Mouse (Mus musculus) large intestine, adult 2 months (tissue): ENCODE data around the gene Incenp. TPM values are rescaled to one million over a fixed set of nuclear protein-coding genes. Genes with fewer than 3 reads are reported as not detected.
"Not testable (repeated sequence)": the region's sequence is repeated elsewhere in the genome, so short reads cannot be mapped to it uniquely, and the experiment has no call there.

ENCODE experiments used
- DNase-seq: peaks from one replicate; pipeline ENCODE4 v3.0.0-alpha.2; 2012; ENCODE audit warnings: low read depth, low spot score
- whole genome bisulfite sequencing: fragments of 180-500 bp; shearing (Covaris S2); methylation state at CpG from one replicate; pipeline ENCODE4 v1.1.7; 2018; 5-methylcytosine and 5-hydroxymethylcytosine counted together
- polyA plus RNA-seq: library from polyadenylated mRNA; depleted of rRNA; stranded (reverse); fragments of >200 nt; gene quantifications from 2 replicates; pipeline ENCODE4 v1.2.3, GENCODE M21; 2012

Gene Incenp
- polyA plus RNA-seq, 1 experiment: 34.9 TPM

DNA sequence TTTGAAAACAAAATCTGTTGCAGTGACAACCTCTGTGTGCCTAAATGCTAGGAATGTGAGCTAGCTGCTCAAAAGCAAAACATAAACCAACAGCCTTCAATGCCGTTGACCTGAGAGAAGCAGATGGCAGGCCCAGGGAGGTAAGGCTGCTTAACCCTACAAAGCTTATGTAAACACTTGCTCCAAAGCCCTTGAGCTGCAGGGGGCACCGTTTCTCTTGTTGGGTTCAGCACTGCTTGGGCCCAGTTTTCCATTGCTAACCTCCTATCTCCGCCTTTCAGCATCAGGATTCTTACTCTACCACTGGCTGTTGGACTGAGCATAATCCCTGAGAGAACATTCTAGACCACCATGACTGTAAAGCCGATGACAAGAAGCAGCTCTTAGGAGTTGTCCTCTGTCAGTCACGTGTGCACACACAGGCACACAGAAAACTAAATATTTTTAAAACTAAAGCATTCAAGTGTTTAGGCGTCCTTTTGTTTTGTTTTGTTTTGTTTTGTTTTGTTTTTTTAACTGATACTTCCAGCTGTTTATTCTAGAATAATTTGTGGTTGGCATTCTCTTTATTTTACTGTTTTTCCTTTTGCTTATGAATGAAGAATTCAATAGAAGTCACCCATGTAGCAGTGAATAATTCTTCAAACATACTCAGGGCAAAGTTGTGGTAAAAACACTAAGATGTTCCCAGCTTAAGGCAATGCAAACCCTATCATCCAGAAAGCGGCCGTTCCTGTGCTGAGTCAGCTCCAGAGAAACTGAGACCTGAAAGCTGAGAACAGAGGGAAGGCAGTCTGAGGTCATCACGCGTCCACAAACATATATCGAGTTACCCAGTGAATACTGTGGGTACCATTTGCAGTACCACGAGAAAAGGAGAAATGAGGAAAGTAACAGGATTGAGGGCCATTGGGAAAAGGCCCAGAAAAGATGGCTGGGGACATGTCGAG lies 21.8 kb upstream of the Incenp start:
- DNase-seq: no peak
- WGBS: 65% methylated on average over 13 of the region's 13 CpGs

DNA sequence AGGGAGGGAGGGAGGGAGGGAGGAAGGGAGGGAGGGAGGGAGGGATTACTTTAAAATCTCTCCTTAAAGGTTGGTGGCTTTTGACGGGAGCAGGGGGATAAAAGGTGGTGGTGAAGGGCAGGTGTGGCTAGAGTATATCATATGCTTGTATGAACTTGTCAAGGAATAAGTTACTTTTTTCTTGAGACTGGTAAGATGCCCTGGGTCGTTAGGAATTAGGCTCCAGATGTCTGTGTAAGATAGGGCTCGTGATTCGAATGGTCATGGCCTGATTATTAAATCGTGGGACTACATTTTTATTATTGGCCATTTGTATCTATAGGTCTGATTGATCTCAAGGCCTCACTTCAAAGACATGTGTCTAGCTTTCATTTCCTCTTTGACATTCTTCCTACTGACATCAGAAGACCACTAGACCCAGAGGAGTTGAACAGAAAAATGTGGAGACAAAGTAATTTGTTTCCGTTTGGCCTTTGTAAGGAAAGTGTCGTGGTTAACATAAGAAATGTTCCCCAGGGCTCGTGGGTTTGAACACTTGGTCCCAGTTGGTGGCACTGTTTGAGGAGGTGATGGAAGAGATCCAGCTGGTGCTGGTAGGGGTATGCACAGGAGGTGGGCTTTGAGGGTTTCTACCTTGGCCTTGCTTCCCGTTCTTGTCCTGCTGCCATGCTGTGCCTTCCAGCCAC lies 19.0 kb upstream of the Incenp start:
- WGBS: 68% methylated on average over 9 of the region's 9 CpGs
- no peak for DNase-seq

DNA sequence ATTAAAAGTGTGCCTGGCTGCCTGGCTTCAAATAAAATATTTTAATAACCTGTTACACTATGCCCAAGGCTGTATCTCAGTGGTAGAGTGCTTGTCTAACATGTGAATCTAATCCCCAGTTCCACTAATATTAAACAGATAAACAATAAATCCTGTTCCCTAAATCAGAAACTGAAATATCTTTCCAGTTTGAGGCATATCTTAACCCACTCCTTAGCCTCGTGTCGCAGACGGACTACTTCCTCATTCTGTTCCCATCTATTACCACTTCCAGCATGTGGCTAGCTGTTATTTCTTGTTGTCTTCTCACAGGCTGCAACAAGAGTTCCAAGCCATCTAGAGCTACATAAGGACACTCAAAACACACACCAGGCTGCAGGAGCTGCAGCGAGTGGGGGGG lies 18.4 kb upstream of the Incenp start:
- WGBS: 47% methylated on average over 4 of the region's 4 CpGs

DNA sequence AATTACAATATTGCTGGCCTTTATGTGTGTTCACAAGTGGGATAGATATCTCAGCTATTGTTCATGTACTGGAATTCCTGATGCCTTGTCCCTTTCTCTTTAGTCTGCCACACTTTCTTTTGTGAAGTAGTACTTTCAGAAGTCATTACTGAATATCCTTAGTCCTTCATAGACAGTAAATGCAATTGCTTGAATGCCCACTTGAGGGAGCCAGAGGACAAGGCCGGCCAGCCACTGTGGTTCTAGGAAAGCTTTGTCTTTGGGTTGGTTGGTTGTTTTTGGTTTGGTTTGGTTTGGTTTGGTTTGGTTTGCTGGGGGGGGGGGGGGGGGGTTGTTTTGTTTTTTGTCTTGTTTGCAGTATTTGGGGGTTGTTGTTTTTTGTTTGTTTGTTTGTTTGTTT lies 16.6 kb upstream of the Incenp start:
- WGBS: 3% methylated on average over 1 of the region's 1 CpGs

More for the DNA sequence above, 18.4 kb upstream of the Incenp start:
- DNase-seq: no peak

DNA sequence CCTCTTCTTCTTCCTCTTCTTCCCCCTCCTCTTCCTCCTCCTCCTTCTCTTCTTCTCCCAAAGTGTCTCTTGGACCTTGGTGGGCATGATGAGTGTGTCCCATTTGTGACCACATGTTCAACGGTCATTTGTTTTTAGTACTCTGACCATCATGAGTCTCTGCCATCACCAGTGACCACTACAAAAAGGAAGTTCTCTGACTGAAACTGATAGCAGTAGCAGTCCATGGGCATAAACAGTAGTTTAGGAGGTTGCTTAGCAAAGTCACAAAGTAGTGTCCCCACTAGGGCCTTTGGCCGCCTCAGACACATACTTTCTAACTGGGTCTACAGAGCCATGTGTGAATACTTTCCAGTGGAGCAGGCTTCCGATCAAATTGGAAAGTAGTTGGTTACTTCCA lies 15.0 kb upstream of the Incenp start:
- DNase-seq: no peak

More for the DNA sequence above, 16.6 kb upstream of the Incenp start:
- DNase-seq: no peak

DNA sequence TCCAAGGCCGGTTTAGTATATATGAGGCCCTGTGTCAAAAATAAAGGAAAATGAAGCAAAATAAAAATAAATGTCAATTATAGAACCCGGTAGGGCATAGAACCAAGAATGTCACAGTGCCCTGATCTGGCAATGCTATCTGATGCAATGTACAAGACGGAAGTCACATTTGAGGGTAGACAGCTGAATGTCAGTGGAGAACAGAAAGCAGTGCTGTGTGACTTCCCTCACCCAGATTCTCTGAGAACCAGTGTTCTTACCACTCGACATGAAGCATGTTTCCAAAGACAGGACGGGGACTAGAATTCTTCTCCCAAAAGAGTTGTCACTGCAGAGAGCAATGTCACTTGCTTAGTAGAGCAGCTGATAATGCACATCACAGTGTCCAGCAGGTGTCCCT lies 14.4 kb upstream of the Incenp start:
- WGBS: 86% methylated on average over 5 of the region's 5 CpGs
- DNase-seq: no peak

More for the DNA sequence above, 15.0 kb upstream of the Incenp start:
- WGBS: 84% methylated on average over 3 of the region's 3 CpGs

DNA sequence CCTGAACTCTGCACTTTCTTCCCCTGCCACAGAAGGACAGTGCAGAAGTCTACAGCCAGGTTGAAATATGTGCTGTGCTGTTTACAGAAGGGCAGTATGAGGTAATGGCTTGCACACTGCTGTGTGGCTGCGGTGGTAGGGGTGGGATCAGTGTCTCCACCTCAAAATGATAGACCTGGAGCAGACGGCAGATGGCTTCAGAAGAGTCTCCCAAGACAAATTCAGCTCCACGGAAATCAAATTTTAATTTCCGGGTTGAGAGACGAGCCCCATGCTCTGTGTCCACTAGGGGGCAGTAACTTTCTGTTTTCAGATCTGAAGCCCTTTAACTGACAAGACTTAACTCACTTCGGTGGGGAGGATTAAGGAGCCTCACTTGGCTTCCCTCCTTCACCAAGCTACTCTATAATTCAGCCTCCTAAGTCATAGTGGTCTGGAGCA lies 12.0 kb upstream of the Incenp start:
- WGBS: 3% methylated on average over 6 of the region's 6 CpGs
- no peak for DNase-seq

DNA sequence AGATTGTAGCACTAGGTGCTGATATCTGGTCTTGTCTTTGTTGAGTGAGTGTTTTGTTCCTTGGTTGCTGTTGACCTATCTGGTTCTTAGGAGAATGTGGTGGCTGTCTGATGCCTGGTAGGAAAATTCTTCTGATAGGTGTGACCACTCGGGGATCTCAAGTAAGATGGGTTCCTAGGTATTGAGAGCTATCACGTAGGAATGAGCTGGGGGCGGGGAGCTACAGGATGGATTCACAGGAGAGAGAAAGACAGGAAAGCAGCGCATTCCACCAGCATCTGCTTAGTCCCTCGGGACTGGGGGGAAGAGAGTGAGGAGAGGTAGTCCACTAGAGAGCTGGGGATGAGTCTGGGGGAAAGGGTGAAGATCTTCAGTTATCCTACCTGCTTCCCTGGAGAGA lies 10.0 kb upstream of the Incenp start:
- 86% methylated on average over 5 of the region's 5 CpGs for whole genome bisulfite sequencing
- DNase-seq: no peak

DNA sequence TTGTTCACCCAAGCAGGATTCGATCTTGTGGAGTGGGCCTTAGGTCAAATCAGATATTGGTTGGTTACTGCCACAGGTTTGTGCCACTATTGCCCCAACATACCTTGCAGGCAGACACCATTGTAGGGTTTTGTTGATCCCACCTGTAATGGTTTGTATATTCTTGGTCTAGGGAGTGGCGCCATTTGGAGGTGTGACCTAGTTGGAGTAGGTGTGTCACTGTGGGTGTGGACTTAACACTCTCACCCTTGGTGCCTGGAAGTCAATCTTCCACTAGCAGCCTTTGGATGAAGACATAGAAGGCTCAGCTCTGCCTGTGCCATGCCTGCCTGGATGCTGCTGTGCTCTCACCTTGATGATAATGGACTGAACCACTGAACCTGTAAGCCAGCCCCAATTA lies 1.3 kb upstream of the Incenp start:
- WGBS: 85% methylated on average over 2 of the region's 2 CpGs
- DNase-seq: not testable (repeated sequence)

DNA sequence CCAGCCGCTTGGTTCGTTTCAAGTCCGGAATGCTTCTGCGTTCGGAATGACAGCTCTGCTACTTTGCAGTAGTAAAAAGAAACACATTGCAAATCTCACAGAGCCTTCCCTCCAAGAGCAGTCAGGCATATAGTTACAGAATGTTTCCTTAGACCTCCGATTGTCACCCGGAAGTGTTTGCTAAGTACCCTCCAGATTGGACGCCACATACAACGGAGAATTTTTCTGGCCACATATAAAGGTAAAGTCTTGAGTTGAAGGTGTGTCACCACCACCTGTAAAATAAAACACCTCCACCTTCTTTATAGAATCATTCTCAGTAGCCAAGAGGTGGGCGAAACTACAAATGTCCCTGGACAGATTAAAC lies 412 bp upstream of the Incenp start:
- DNase-seq: no peak
- 4% methylated on average over 10 of the region's 10 CpGs for WGBS

DNA sequence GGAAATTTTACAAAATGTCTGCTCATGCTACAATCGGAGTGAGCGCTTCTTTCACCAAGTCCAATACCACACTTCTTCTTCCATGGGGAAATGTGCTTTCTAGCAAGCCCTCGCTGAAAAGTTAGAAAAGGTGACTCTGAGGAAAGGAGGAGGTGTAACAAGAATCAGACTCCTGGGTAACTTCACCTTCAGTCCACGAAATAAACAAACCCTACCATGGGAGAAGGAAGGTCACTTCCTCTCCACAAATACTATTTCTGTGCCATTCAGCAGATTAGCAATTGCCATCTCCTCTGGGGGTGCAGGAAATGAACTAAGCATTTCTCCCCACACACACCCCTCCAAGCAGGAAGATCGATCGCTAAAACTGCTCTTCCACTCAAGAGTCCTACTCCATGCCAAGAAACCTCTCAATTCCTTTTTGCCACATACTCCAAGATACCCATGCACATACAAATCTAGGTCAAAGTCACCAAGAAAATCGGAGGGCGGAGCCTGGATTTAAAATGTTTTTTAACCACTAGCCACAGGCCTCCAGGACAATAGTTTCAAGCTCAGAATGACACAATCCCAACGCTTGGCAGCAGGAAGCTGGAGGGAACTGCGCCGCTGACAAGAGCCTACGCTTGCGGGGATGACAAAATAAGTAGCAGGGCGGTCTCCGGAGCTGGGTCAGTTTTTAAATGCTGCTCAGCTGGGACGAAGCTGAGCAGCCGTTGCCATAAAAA lies 848 bp downstream of the Incenp start:
- no peak for DNase-seq
- 7% methylated on average over 17 of the region's 17 CpGs for WGBS

DNA sequence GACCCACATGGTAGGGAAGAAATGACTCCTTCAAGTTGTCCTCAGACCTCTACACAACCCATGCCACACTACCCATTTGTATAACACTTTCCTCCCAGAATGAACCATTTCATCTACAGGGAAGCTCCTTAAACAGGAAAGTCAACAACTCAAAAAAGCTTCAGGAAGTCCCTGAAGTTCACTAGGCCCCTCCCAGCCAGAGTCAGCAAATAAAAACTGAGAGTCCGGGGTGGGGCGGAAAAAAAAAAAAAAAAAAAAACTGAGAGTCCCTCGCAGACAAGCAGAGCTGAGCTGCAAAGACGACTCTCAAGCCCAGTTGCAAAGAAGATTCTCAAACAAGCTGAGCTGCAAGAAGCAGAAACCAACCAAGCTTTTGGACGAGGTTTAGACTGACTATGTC lies 3.3 kb downstream of the Incenp start:
- DNase-seq: no peak
- 34% methylated on average over 5 of the region's 5 CpGs for WGBS

DNA sequence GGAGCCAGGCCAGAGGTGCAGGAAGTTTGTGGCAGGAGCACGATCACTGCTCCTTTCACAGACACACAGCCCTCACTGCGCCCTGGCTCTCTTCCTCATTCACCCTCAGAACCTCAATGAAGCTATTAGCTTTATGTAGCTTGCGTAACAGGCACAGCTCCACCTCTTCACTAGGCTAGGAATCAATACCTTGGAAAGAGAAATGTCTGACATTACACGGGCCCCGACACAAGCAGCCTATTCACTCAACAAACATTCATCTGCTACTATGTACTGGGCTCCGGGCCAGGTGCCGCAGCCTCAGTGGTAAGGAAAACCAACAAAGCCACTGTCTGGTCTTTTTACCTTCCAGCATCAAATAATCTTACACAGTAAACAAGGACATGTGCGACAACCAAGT lies 12.6 kb downstream of the Incenp start:
- DNase-seq: no peak
- WGBS: 42% methylated on average over 8 of the region's 8 CpGs

DNA sequence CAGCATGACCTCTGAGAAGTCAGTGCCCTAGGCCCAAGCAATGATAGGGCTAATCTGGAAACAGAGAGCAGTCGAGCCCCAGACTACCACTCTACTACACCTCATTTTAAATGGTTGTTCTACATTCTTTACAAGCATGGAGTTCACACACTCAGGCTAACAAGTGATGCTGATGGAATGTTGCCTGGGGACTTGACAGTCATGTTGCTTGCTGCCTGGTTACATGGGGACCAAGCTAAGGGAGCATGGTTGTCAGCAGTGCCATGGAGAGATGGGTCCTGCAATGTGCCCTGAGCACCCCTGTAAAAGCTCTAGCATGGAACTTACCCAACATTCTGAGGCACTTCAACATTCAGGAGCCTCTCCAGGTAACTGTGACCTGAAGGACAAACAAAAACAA lies 13.0 kb downstream of the Incenp start:
- DNase-seq: no peak

DNA sequence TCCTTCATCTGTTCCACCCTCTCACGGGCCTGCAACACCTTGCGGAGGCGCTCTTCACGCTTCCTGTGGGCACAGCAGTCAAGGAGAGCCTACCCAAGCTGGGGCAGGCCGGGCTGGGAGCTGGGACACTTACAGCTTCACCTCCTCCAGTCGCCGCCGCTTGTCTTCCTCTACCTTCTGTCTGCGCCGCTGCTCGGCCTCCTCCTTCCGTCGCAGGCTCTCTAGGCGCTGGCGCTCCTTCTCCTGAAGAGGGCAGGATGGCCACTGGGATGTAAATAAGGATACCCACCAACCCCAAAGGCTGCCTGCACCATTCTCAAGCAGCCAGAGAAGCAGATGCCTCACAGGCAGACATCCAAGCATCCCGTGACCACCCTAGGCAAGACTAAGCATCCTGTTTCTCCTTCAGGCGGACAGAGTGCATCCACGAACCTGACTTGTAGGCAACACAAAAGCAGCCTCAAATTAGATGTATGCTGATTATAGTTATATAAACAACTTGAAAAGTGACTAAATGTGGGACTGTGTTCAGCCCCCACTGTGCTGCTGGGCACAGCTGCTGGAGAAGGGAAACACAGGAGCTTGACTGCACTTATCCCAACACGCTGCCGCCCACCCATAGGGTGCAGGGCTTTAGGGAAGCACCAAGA lies 21.0 kb downstream of the Incenp start:
- DNase-seq: no peak
- 98% methylated on average over 20 of the region's 20 CpGs for WGBS

More for the DNA sequence above, 13.0 kb downstream of the Incenp start:
- WGBS: 89% methylated on average over 1 of the region's 1 CpGs

DNA sequence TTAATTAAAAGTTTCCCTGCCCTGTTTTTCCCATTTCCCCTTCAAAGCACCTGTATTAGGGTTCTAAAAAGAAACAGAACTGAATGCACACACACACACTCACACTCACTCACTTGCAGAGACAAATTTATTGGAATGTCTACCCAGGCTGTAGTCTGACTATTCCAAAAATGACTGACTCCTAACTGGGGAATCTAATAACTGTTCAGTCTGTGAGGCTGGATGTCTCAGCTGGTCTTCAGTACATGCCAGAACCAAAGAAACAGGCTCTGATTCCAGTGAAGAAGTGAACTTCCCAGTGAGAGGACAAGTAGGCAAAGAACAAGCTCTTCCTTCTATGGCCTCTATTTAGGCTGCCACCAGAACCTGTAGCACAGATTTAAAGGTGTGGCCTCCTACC lies 33.9 kb downstream of the Incenp start:
- DNase-seq: no peak

DNA sequence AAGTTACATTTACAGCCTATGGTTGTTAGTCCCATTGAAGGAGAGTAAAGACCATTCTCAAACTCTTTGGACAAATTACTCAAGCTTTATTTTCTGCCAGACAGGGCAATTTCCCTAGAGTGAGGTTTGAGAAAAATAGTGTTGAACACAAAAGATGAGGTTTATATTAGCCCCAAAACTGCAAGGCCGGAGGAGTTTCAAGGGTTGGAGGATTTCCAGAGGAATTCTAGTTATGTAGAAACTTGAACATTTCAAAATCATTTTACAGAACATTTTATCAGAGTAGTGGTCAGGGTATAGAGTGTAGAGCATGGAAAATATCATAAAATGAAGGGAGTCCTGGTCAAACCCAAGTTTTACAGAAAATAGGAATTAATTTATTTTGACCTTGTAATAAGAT lies 34.5 kb downstream of the Incenp start:
- no peak for DNase-seq
- WGBS: 79% methylated on average over 1 of the region's 1 CpGs

DNA sequence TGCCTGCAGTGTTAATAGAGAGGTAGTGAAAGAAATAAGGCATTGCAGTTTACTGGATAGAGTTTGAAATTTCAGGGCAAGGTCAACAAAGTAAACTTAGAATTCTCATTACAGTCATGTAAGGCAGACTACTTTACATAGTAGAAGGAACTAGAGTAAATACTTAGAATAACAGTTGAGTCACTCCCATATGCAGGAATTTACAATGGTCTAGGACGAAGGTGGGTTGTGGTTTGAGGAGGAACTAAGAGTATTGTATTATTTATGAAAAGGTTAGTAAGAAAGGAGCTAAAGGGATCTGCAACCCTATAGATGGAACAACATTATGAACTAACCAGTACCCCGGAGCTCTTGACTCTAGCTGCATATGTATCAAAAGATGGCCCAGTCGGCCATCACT lies 38.5 kb downstream of the Incenp start:
- not testable (repeated sequence) for DNase-seq
- 71% methylated on average over 3 of the region's 3 CpGs for WGBS

DNA sequence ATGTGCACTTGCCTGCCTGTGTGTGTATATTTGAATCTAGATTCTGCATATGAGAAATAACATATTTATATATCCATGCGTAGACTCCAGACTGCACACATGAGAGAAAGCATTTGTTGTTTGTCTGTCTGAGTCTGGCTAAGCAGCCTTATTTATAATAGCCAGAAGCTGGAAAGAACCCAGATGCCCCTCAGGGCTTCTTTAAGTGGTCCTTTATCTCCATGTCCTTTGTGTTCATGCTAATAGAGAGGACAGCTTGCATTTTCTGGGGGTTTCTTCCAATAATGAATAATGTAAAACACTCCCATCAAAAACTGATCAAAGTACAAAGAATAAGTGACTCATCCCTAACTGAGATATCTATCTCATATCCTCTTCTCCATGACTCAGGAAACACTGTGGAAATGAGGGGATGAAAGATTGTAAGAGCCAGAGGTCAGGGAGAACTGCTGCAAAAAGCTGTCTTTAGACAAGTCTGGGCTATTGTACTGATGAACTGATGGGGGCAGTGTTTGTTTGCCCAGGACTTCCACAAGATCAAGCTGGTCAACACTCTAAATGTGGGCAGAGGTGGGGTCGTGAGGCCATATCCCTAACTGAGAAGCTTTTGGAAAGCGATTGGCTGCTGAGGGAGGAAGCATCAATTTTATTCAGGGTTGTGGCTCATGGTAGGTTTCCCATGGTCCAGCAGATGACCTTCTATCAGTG lies 49.8 kb downstream of the Incenp start:
- WGBS: 44% methylated on average over 3 of the region's 3 CpGs
- not testable (repeated sequence) for DNase-seq
